ENCODE assay signal across 9 mouse cellular contexts in genomic region chr17:10500795-10501432, GRCm38 (mm10).
DNase-seq lines count a peak whose midpoint lies in the region; ATAC-seq and TF ChIP-seq lines count a peak whose summit lies in the region.
"Had no signal": no experiment of that assay in that cellular context is flagged by ENCODE, and none has a peak within 500 bp of the region (broad histone marks: within the 10 kb centered on the region; RNA-seq: fewer than 3 reads in every experiment).

No protein-coding gene starts in this region.

- intact Hi-C loops in heart, adult 2 months (cut with DNase I): no loop called here
- intact Hi-C loops in heart, postnatal 36 days (cut with DNase I): no loop called here

- no peaks in the 10 kb centered on the region for H3K79me2 ChIP-seq in heart, adult 2 months (replicated peaks; ENCODE audit: control insufficient read depth, insufficient read depth, low read length)
- H3K79me2 ChIP-seq in MEL (ENCODE audit: control insufficient read depth, insufficient read depth, low read length, poor library complexity): no peaks in the 10 kb centered on the region

- H3K9me3 ChIP-seq in MEL (replicated peaks; ENCODE audit: insufficient read depth, low read length): no peaks in the 10 kb centered on the region
- H3K9me3 ChIP-seq in heart, embryonic 13.5 days: no peaks in the 10 kb centered on the region
- no peaks in the 10 kb centered on the region for H3K9me3 ChIP-seq in neural tube, embryonic 15.5 days (replicated peaks)
- H3K9me3 ChIP-seq: limb, embryonic 15.5 days had no signal

- TF ChIP-seq CTCF in heart, adult 2 months (IDR thresholded peaks at IDR 0.05): peak; percentile 74
- TF ChIP-seq CTCF in MEL (IDR thresholded peaks at IDR 0.05 in 2 of 3, conservative IDR thresholded peaks at IDR 0.05 in 1 of 3; ENCODE audit: control insufficient read depth in 1 of 3, insufficient read depth in 1 of 3, low read depth in 2 of 3, low read length in 3 of 3, poor library complexity in 1 of 3, severe bottlenecking in 1 of 3): peak in 1 of 3 experiments; percentile 7; a peak in 1 of 6 replicates

- H3K36me3 ChIP-seq in heart, adult 2 months (ENCODE audit: control insufficient read depth, insufficient read depth, low read length): no peaks in the 10 kb centered on the region
- no peaks in the 10 kb centered on the region for H3K36me3 ChIP-seq in MEL (ENCODE audit: control insufficient read depth in 1 of 2, insufficient read depth in 2 of 2, low read length in 2 of 2)
- no peaks in the 10 kb centered on the region for H3K36me3 ChIP-seq in heart, embryonic 13.5 days
- no peaks in the 10 kb centered on the region for H3K36me3 ChIP-seq in neural tube, embryonic 15.5 days
- H3K36me3 ChIP-seq: limb, embryonic 15.5 days had no signal

- 0 out of 2 replicates have a peak, but pooled peaks have one; percentile 14 for ATAC-seq in heart, embryonic 13.5 days (ENCODE audit: extremely low read depth, insufficient number of reproducible peaks, low FRiP score, low TSS enrichment)
- ATAC-seq in neural tube, embryonic 15.5 days (ENCODE audit: low FRiP score): no peak

- peaks cover 4% of the 10 kb centered on the region; the same call in 1 of the 2 replicates for H3K4me1 ChIP-seq in heart, adult 2 months (ENCODE audit: control insufficient read depth, insufficient read depth, low read length)
- H3K4me1 ChIP-seq in MEL (ENCODE audit: control insufficient read depth in 1 of 2, insufficient read depth in 2 of 2, low read length in 2 of 2): no peaks in the 10 kb centered on the region
- peaks cover 46% of the 10 kb centered on the region for H3K4me1 ChIP-seq in heart, embryonic 13.5 days
- H3K4me1 ChIP-seq in neural tube, embryonic 15.5 days: peaks cover 8% of the 10 kb centered on the region

- no peak overlapping the region for H3K9ac ChIP-seq in heart, adult 2 months (ENCODE audit: low read depth, low read length)
- H3K9ac ChIP-seq in MEL (ENCODE audit: control insufficient read depth, low read depth, low read length, poor library complexity, severe bottlenecking): no peak overlapping the region
- H3K9ac ChIP-seq in heart, embryonic 13.5 days: no peak overlapping the region
- H3K9ac ChIP-seq in neural tube, embryonic 15.5 days (replicated peaks): no peak overlapping the region
- H3K9ac ChIP-seq: limb, embryonic 15.5 days had no signal

- H3K27me3 ChIP-seq in heart, adult 2 months (ENCODE audit: control insufficient read depth, insufficient read depth, low read length): no peaks in the 10 kb centered on the region
- no peaks in the 10 kb centered on the region; a peak in 1 of 4 replicates for H3K27me3 ChIP-seq in MEL (ENCODE audit: control insufficient read depth in 1 of 2, insufficient read depth in 2 of 2, low read length in 2 of 2)
- no peaks in the 10 kb centered on the region for H3K27me3 ChIP-seq in heart, embryonic 13.5 days (replicated peaks)
- no peaks in the 10 kb centered on the region for H3K27me3 ChIP-seq in neural tube, embryonic 15.5 days (replicated peaks)
- H3K27me3 ChIP-seq: limb, embryonic 15.5 days had no signal

- H3K27ac ChIP-seq in heart, adult 2 months: peak overlapping the region; percentile 78
- H3K27ac ChIP-seq in MEL (ENCODE audit: control insufficient read depth, low read depth, low read length): no peak overlapping the region
- H3K27ac ChIP-seq in heart, embryonic 13.5 days (replicated peaks): peak overlapping the region; percentile 90
- no peak overlapping the region for H3K27ac ChIP-seq in neural tube, embryonic 15.5 days (replicated peaks)
- H3K27ac ChIP-seq: limb, embryonic 15.5 days had no signal

- H3K4me3 ChIP-seq in heart, adult 2 months: no peak overlapping the region
- no peak overlapping the region for H3K4me3 ChIP-seq in MEL (ENCODE audit: control insufficient read depth in 1 of 2, insufficient read depth in 1 of 2, low read depth in 2 of 2, low read length in 2 of 2)
- no peak overlapping the region for H3K4me3 ChIP-seq in heart, embryonic 13.5 days
- H3K4me3 ChIP-seq in neural tube, embryonic 15.5 days (replicated peaks): no peak overlapping the region
- H3K4me3 ChIP-seq: limb, embryonic 15.5 days had no signal

- no peak overlapping the region; the same call in 1 of the 2 replicates for H3K4me2 ChIP-seq in heart, embryonic 13.5 days
- no peak overlapping the region for H3K4me2 ChIP-seq in neural tube, embryonic 15.5 days
- H3K4me2 ChIP-seq: limb, embryonic 15.5 days had no signal

- no peak for TF ChIP-seq POLR2A in heart, adult 2 months (IDR thresholded peaks at IDR 0.05; ENCODE audit: insufficient read depth, low read depth, low read length)
- no peak for TF ChIP-seq POLR2A in MEL (IDR thresholded peaks at IDR 0.05; ENCODE audit: control insufficient read depth in 1 of 2, insufficient read depth in 1 of 2, low read depth in 1 of 2, low read length in 2 of 2, poor library complexity in 1 of 2)

- peak; percentile 5; the same call in 1 of the 2 replicates for TF ChIP-seq RAD21 in MEL (IDR thresholded peaks at IDR 0.05; ENCODE audit: low read depth, low read length)

- TF ChIP-seq EP300 in heart, adult 2 months (IDR thresholded peaks at IDR 0.05; ENCODE audit: insufficient read depth, low read depth, low read length): 0 out of 2 replicates have a peak, but pooled peaks have one; percentile 31
- TF ChIP-seq EP300 in MEL (IDR thresholded peaks at IDR 0.05; ENCODE audit: low read depth in 1 of 2, low read length in 2 of 2): no peak

- whole genome bisulfite sequencing in heart, adult 2 months: 45% methylated on average over 12 of the region's 12 CpGs
- 28% methylated on average over 12 of the region's 12 CpGs for WGBS in heart, embryonic 13.5 days
- WGBS in neural tube, embryonic 15.5 days: 42% methylated on average over 12 of the region's 12 CpGs

- DNase-seq in heart, adult 2 months: peak; percentile 43 to 55
- DNase-seq in heart, postnatal 36 days: no peak
- DNase-seq in MEL (ENCODE audit: low read depth, low spot score): peak; percentile 2
- peak; percentile 66 for DNase-seq in lung, postnatal 10 days
- no peak for DNase-seq in right cerebral cortex, adult 2 months (ENCODE audit: low spot score in 2 of 2)
- DNase-seq in urinary bladder, adult 18-20 months (ENCODE audit: low spot score in 2 of 2): no peak

TF ChIP-seq in MEL, 35 proteins besides CTCF, POLR2A, EP300 and RAD21:
- TF ChIP-seq ZNF384 (IDR thresholded peaks at IDR 0.05; ENCODE audit: low read depth, low read length): peak; percentile 51
- no peak for TF ChIP-seq NELFE (IDR thresholded peaks at IDR 0.05; ENCODE audit: low read depth, low read length)

Comparison
In these comparisons a context has a peak if more than half of its experiments do, and no peak if none do; other contexts are left out.
1. DNase-seq: peak in heart, adult 2 months (2 of 2), MEL (single experiment) and lung, postnatal 10 days (single experiment); none in heart, postnatal 36 days (0 of 2), right cerebral cortex, adult 2 months (0 of 2) and urinary bladder, adult 18-20 months (0 of 2).
2. H3K27ac ChIP-seq: peak in heart, adult 2 months (single experiment) and heart, embryonic 13.5 days (single experiment); none in MEL (single experiment) and neural tube, embryonic 15.5 days (single experiment).